In the genomic region with DNA sequence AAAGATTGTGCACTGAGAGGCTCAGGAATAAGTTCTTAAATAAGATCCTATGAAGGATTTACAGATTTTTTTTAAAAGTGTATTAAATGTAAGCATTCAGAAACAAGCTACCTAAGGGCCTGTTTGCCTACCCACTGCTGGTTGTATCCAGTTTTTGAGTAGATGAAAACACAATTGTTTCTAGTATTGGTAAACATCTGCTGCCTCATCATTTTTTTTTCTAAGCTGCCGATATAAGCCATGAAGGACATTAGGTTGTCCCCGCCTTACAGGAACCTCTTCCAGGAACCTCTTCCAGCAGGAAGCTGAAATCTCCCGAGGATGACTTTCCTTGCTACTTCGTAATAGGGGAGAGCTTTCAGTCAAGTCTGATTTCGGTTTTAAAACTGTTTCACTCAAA, we compare ENCODE assay signal across 9 mouse cellular contexts. TPM values are rescaled to one million over a fixed set of nuclear protein-coding genes. Genes with fewer than 3 reads are reported as not detected.
DNase-seq lines count a peak whose midpoint lies in the region; ATAC-seq lines count a peak whose summit lies in the region.
"Had no signal": no experiment of that assay in that cellular context is flagged by ENCODE, and none has a peak within 500 bp of the region (broad histone marks: within the 10 kb centered on the region; RNA-seq: fewer than 3 reads in every experiment).

No protein-coding gene starts in this region.

- peak overlapping the region; percentile 81 for H3K4me2 ChIP-seq in heart, embryonic 11.5 days
- no peak overlapping the region for H3K4me2 ChIP-seq in midbrain, embryonic 11.5 days
- no peak overlapping the region for H3K4me2 ChIP-seq in midbrain, embryonic 16.5 days (ENCODE audit: low read length)
- peak overlapping the region; percentile 53 for H3K4me2 ChIP-seq in intestine, embryonic 16.5 days (ENCODE audit: low read depth, low read length)

- no peak for ATAC-seq in heart, embryonic 11.5 days (replicated peaks; ENCODE audit: insufficient number of reproducible peaks, low FRiP score, low TSS enrichment)
- ATAC-seq in midbrain, embryonic 11.5 days (ENCODE audit: low FRiP score): no peak
- no peak for ATAC-seq in midbrain, embryonic 16.5 days
- ATAC-seq in intestine, embryonic 16.5 days: no peak

- 56% methylated on average over 5 of the region's 5 CpGs for WGBS in heart, embryonic 11.5 days (ENCODE audit: insufficient replicate concordance)
- 29% methylated on average over 5 of the region's 5 CpGs for WGBS in midbrain, embryonic 11.5 days
- WGBS in midbrain, embryonic 16.5 days: 48% methylated on average over 5 of the region's 5 CpGs
- WGBS in intestine, embryonic 16.5 days: 48% methylated on average over 5 of the region's 5 CpGs

- H3K4me3 ChIP-seq in heart, embryonic 11.5 days (ENCODE audit: low read depth, low read length): peak overlapping the region; percentile 27; the same call in 1 of the 2 replicates
- H3K4me3 ChIP-seq in midbrain, embryonic 11.5 days (ENCODE audit: low read depth, low read length): no peak overlapping the region
- no peak overlapping the region for H3K4me3 ChIP-seq in midbrain, embryonic 16.5 days (ENCODE audit: low read depth, low read length)
- peak overlapping the region; percentile 39; the same call in 1 of the 2 replicates for H3K4me3 ChIP-seq in intestine, embryonic 16.5 days (ENCODE audit: low read length)

- no peak for DNase-seq in heart, postnatal 25 days (ENCODE audit: low spot score)
- peak; percentile 72 for DNase-seq in midbrain, embryonic 11.5 days (ENCODE audit: low spot score, missing footprints)
- DNase-seq in left cerebral cortex, adult 8-10 months (ENCODE audit: low spot score in 2 of 2): no peak
- no peak for DNase-seq in thymus, postnatal 25 days
- no peak for DNase-seq in right cerebral cortex, postnatal 14 days

- peak overlapping the region; percentile 87 for H3K27ac ChIP-seq in heart, embryonic 11.5 days (ENCODE audit: low read depth, low read length)
- H3K27ac ChIP-seq in midbrain, embryonic 11.5 days (ENCODE audit: low read depth, low read length): no peak overlapping the region
- H3K27ac ChIP-seq in midbrain, embryonic 16.5 days (ENCODE audit: low read length): no peak overlapping the region
- H3K27ac ChIP-seq in intestine, embryonic 16.5 days (ENCODE audit: low read length): peak overlapping the region; percentile 93
- H3K27ac ChIP-seq: forebrain, embryonic 12.5 days had no signal

- peaks cover 45% of the 10 kb centered on the region for H3K4me1 ChIP-seq in heart, embryonic 11.5 days (ENCODE audit: control insufficient read depth, insufficient read depth, low read length)
- H3K4me1 ChIP-seq in midbrain, embryonic 11.5 days (ENCODE audit: control insufficient read depth, insufficient read depth, low read length): peaks cover 39% of the 10 kb centered on the region
- peaks cover 11% of the 10 kb centered on the region; the same call in 1 of the 2 replicates for H3K4me1 ChIP-seq in midbrain, embryonic 16.5 days (ENCODE audit: control insufficient read depth, insufficient read depth, low read length)
- H3K4me1 ChIP-seq in intestine, embryonic 16.5 days (ENCODE audit: control insufficient read depth, insufficient read depth, low read length): 0 out of 2 replicates have a peak, but pooled peaks cover 5% of the 10 kb centered on the region

- intact Hi-C loops in heart, postnatal 25 days (cut with DNase I): no loop called here

- H3K9ac ChIP-seq in heart, embryonic 11.5 days (ENCODE audit: low read depth, low read length): peak overlapping the region; percentile 65
- no peak overlapping the region for H3K9ac ChIP-seq in midbrain, embryonic 11.5 days (ENCODE audit: low read length)
- H3K9ac ChIP-seq in midbrain, embryonic 16.5 days (ENCODE audit: low read depth, low read length): no peak overlapping the region
- H3K9ac ChIP-seq in intestine, embryonic 16.5 days (ENCODE audit: low read depth, low read length): peak overlapping the region; percentile 66

- H3K9me3 ChIP-seq in heart, embryonic 11.5 days (replicated peaks; ENCODE audit: control insufficient read depth, low read length): no peaks in the 10 kb centered on the region
- no peaks in the 10 kb centered on the region for H3K9me3 ChIP-seq in midbrain, embryonic 11.5 days (ENCODE audit: control insufficient read depth, low read length)
- H3K9me3 ChIP-seq in midbrain, embryonic 16.5 days (replicated peaks; ENCODE audit: control insufficient read depth, low read length, poor library complexity, severe bottlenecking): no peaks in the 10 kb centered on the region
- no peaks in the 10 kb centered on the region for H3K9me3 ChIP-seq in intestine, embryonic 16.5 days (ENCODE audit: control insufficient read depth, low read length)
- H3K9me3 ChIP-seq: forebrain, embryonic 12.5 days had no signal

- H3K27me3 ChIP-seq in heart, embryonic 11.5 days (ENCODE audit: control insufficient read depth, insufficient read depth, low read length): no peaks in the 10 kb centered on the region
- H3K27me3 ChIP-seq in midbrain, embryonic 11.5 days (ENCODE audit: control insufficient read depth, insufficient read depth, low read length): peaks cover 12% of the 10 kb centered on the region
- H3K27me3 ChIP-seq in midbrain, embryonic 16.5 days (ENCODE audit: control insufficient read depth, insufficient read depth, low read depth, low read length): peaks cover 9% of the 10 kb centered on the region
- no peaks in the 10 kb centered on the region for H3K27me3 ChIP-seq in intestine, embryonic 16.5 days (replicated peaks; ENCODE audit: control insufficient read depth, insufficient read depth, low read length)

- no peaks in the 10 kb centered on the region for H3K36me3 ChIP-seq in heart, embryonic 11.5 days (ENCODE audit: control insufficient read depth, insufficient read depth, low read length)
- H3K36me3 ChIP-seq in midbrain, embryonic 11.5 days (ENCODE audit: control insufficient read depth, insufficient read depth, low read length): no peaks in the 10 kb centered on the region
- no peaks in the 10 kb centered on the region for H3K36me3 ChIP-seq in midbrain, embryonic 16.5 days (ENCODE audit: control insufficient read depth, insufficient read depth, low read length)
- 0 out of 2 replicates have a peak, but pooled peaks cover 3% of the 10 kb centered on the region for H3K36me3 ChIP-seq in intestine, embryonic 16.5 days (ENCODE audit: control insufficient read depth, insufficient read depth, low read length)
- H3K36me3 ChIP-seq: forebrain, embryonic 12.5 days had no signal

RNA-seq across cellular contexts. Expression of a gene that starts 11.7 kb away (rescaled TPM):
- 72.8 and 89.0 TPM in 2 replicates for polyA plus RNA-seq in heart, embryonic 11.5 days (2014; fragmentation: Nextera tagmentation; extraction: Ambion mirVana)
- 10 to 100 TPM; 26.5 to 31.4 TPM for total RNA-seq in heart, postnatal 25 days (2021)
- 39.4 and 39.6 TPM in 2 replicates for polyA plus RNA-seq in midbrain, embryonic 11.5 days (2014; fragmentation: Nextera tagmentation; extraction: Ambion mirVana)
- polyA plus RNA-seq in midbrain, embryonic 16.5 days (2015; fragmentation: Nextera tagmentation; extraction: Ambion mirVana): 34.6 and 35.5 TPM in 2 replicates
- polyA plus RNA-seq in intestine, embryonic 16.5 days (2015; fragmentation: Nextera tagmentation; extraction: Ambion mirVana): 76.1 and 84.7 TPM in 2 replicates
- total RNA-seq in left cerebral cortex, adult 8-10 months (2022): 10 to 100 TPM in 1 of 4 experiments, 1 to 10 TPM in 3; 6.9 to 10.6 (median 7.7) TPM

Comparison
In these comparisons a context has a peak if more than half of its experiments do, and no peak if none do; other contexts are left out.
1. H3K27ac ChIP-seq: peak in heart, embryonic 11.5 days (single experiment) and intestine, embryonic 16.5 days (single experiment); none in midbrain, embryonic 11.5 days (single experiment) and midbrain, embryonic 16.5 days (single experiment).
2. H3K4me2 ChIP-seq: peak in heart, embryonic 11.5 days (single experiment) and intestine, embryonic 16.5 days (single experiment); none in midbrain, embryonic 11.5 days (single experiment) and midbrain, embryonic 16.5 days (single experiment).
3. H3K4me3 ChIP-seq: peak in heart, embryonic 11.5 days (single experiment) and intestine, embryonic 16.5 days (single experiment); none in midbrain, embryonic 11.5 days (single experiment) and midbrain, embryonic 16.5 days (single experiment).
4. H3K9ac ChIP-seq: peak in heart, embryonic 11.5 days (single experiment) and intestine, embryonic 16.5 days (single experiment); none in midbrain, embryonic 11.5 days (single experiment) and midbrain, embryonic 16.5 days (single experiment).